Mouse (Mus musculus) MEL (cell line): Measurements from ENCODE around the gene Ylpm1. TPM values are rescaled to one million over a fixed set of nuclear protein-coding genes. Genes with fewer than 3 reads are reported as not detected.

Experiments
- DNase-seq: peaks from one replicate; pipeline ENCODE4 v3.0.0; 2011; ENCODE audit warnings: low read depth, low spot score
- H3K27ac ChIP-seq: 2 replicates; pipeline ENCODE4 v1.5.1; 2012; ENCODE audit warnings: low read depth, mild to moderate bottlenecking, control low read depth, low read length, moderate library complexity; ENCODE audit not compliant: control insufficient read depth
- H3K27me3 ChIP-seq, 2 experiments: fragments of 150-350 bp in 1 of 2; sonication (generic) in 1 of 2; 2 replicates each; pipeline ENCODE4 v1.6.1; 2012; ENCODE audit warnings: low read length in 2 of 2, mild to moderate bottlenecking in 2 of 2, improper control_type of control experiment in 1 of 2, moderate library complexity in 1 of 2; ENCODE audit not compliant: insufficient read depth in 2 of 2, control insufficient read depth in 1 of 2
- H3K36me3 ChIP-seq, 2 experiments: 2 replicates each; pipeline ENCODE4 v1.6.1; 2012 to 2014; ENCODE audit warnings: low read length in 2 of 2, improper control_type of control experiment in 1 of 2, inconsistent platforms in 1 of 2, mild to moderate bottlenecking in 1 of 2; ENCODE audit not compliant: insufficient read depth in 2 of 2, control insufficient read depth in 1 of 2
- H3K4me1 ChIP-seq, 2 experiments: fragments of 150-350 bp in 1 of 2; sonication (generic) in 1 of 2; 2 replicates each; pipeline ENCODE4 v1.6.1; 2012; ENCODE audit warnings: low read length in 2 of 2, improper control_type of control experiment in 1 of 2, mild to moderate bottlenecking in 1 of 2; ENCODE audit not compliant: insufficient read depth in 2 of 2, control insufficient read depth in 1 of 2
- H3K4me3 ChIP-seq, 2 experiments: fragments of 150-350 bp in 1 of 2; sonication (generic) in 1 of 2; 2 replicates each; pipeline ENCODE4 v1.5.1; 2012; ENCODE audit warnings: low read depth in 2 of 2, low read length in 2 of 2, mild to moderate bottlenecking in 2 of 2, moderate library complexity in 2 of 2, control low read depth in 1 of 2, improper control_type of control experiment in 1 of 2; ENCODE audit not compliant: control insufficient read depth in 1 of 2, insufficient read depth in 1 of 2
- H3K79me2 ChIP-seq: 2 replicates; pipeline ENCODE4 v1.6.1; 2012; ENCODE audit warnings: mild to moderate bottlenecking, low read length, moderate library complexity; ENCODE audit not compliant: control insufficient read depth, poor library complexity, insufficient read depth
- H3K9ac ChIP-seq: 2 replicates; pipeline ENCODE4 v1.6.1; 2012; ENCODE audit warnings: low read depth, mild to moderate bottlenecking, control low read depth, low read length, moderate library complexity; ENCODE audit not compliant: control insufficient read depth, poor library complexity, severe bottlenecking
- H3K9me3 ChIP-seq: fragments of 150-350 bp; sonication (generic); replicated peaks from 2 replicates; pipeline ENCODE4 v1.6.1; 2012; ENCODE audit warnings: mild to moderate bottlenecking, low read length, improper control_type of control experiment, moderate library complexity; ENCODE audit not compliant: insufficient read depth
- CHD1 ChIP-seq: IDR thresholded peaks from 2 replicates; pipeline ENCODE4 v1.6.1; 2012; ENCODE audit warnings: low read depth, mild to moderate bottlenecking, inconsistent platforms, low read length, improper control_type of control experiment
- CTCF ChIP-seq, 3 experiments: IDR thresholded peaks in 2 of 3; conservative IDR thresholded peaks in 1 of 3; 2 replicates each; pipeline ENCODE4 v1.5.1; 2011 to 2012; ENCODE audit warnings: low read length in 3 of 3, low read depth in 2 of 3, mild to moderate bottlenecking in 2 of 3, improper control_type of control experiment in 1 of 3, inconsistent platforms in 1 of 3, mixed read lengths in 1 of 3, moderate library complexity in 1 of 3; ENCODE audit not compliant: control insufficient read depth in 1 of 3, insufficient read depth in 1 of 3, poor library complexity in 1 of 3, severe bottlenecking in 1 of 3
- EP300 ChIP-seq, 2 experiments: IDR thresholded peaks; 2 replicates each; pipeline ENCODE4 v1.6.1; 2011; ENCODE audit warnings: improper control_type of control experiment in 2 of 2, low read length in 2 of 2, low read depth in 1 of 2, mild to moderate bottlenecking in 1 of 2
- GABPA ChIP-seq: IDR thresholded peaks from 2 replicates; pipeline ENCODE4 v1.6.1; 2012; ENCODE audit warnings: low read depth, mild to moderate bottlenecking, inconsistent platforms, low read length, improper control_type of control experiment, moderate library complexity
- JUND ChIP-seq: IDR thresholded peaks from 2 replicates; pipeline ENCODE4 v1.6.1; 2011; ENCODE audit warnings: low read depth, mild to moderate bottlenecking, improper control_type of control experiment, low read length
- KAT2A ChIP-seq: conservative IDR thresholded peaks from 2 replicates; pipeline ENCODE4 v1.6.1; 2012; ENCODE audit warnings: low read depth, low read length, improper control_type of control experiment, inconsistent platforms
- MAFK ChIP-seq: IDR thresholded peaks from 2 replicates; pipeline ENCODE4 v1.6.1; 2011; ENCODE audit warnings: low read depth, mild to moderate bottlenecking, low read length, improper control_type of control experiment, borderline replicate concordance
- MAZ ChIP-seq: IDR thresholded peaks from 2 replicates; pipeline ENCODE4 v1.6.1; 2012; ENCODE audit warnings: low read depth, mild to moderate bottlenecking, inconsistent platforms, low read length, improper control_type of control experiment
- MYB ChIP-seq: IDR thresholded peaks from 2 replicates; pipeline ENCODE4 v1.6.1; 2011; ENCODE audit warnings: mild to moderate bottlenecking, low read depth, low read length, improper control_type of control experiment
- NELFE ChIP-seq: IDR thresholded peaks from 2 replicates; pipeline ENCODE4 v1.6.1; 2011; ENCODE audit warnings: low read depth, low read length, improper control_type of control experiment
- NRF1 ChIP-seq: IDR thresholded peaks from 2 replicates; pipeline ENCODE4 v1.6.1; 2014; ENCODE audit warnings: low read depth, mild to moderate bottlenecking, inconsistent platforms, low read length, improper control_type of control experiment, moderate library complexity; ENCODE audit not compliant: poor library complexity, insufficient read depth, severe bottlenecking
- POLR2A ChIP-seq, 2 experiments: IDR thresholded peaks; 2 replicates each; pipeline ENCODE4 v1.6.1; 2011 to 2012; ENCODE audit warnings: low read length in 2 of 2, mild to moderate bottlenecking in 2 of 2, control low read depth in 1 of 2, improper control_type of control experiment in 1 of 2, low read depth in 1 of 2, moderate library complexity in 1 of 2; ENCODE audit not compliant: control insufficient read depth in 1 of 2, insufficient read depth in 1 of 2, poor library complexity in 1 of 2
- POLR2AphosphoS5 ChIP-seq: IDR thresholded peaks from 2 replicates; pipeline ENCODE4 v1.6.1; 2012; ENCODE audit warnings: low read depth, borderline replicate concordance, mild to moderate bottlenecking, inconsistent platforms, low read length, moderate library complexity, mixed read lengths
- RAD21 ChIP-seq: IDR thresholded peaks from 2 replicates; pipeline ENCODE4 v1.6.1; 2011; ENCODE audit warnings: mild to moderate bottlenecking, low read depth, low read length, improper control_type of control experiment
- SMC3 ChIP-seq: IDR thresholded peaks from 2 replicates; pipeline ENCODE4 v1.6.1; 2011; ENCODE audit warnings: low read depth, low read length, improper control_type of control experiment
- TBP ChIP-seq: IDR thresholded peaks from 2 replicates; pipeline ENCODE4 v1.8.0; 2011; ENCODE audit warnings: low read depth, low read length, improper control_type of control experiment
- UBTF ChIP-seq: IDR thresholded peaks from 2 replicates; pipeline ENCODE4 v1.6.1; 2012; ENCODE audit warnings: low read depth, mild to moderate bottlenecking, inconsistent platforms, low read length, improper control_type of control experiment, moderate library complexity, borderline replicate concordance; ENCODE audit not compliant: insufficient read depth
- ZC3H11A ChIP-seq: IDR thresholded peaks from 2 replicates; pipeline ENCODE4 v1.6.1; 2012; ENCODE audit warnings: low read depth, mild to moderate bottlenecking, inconsistent platforms, low read length, improper control_type of control experiment
- ZMIZ1 ChIP-seq: IDR thresholded peaks from 2 replicates; pipeline ENCODE4 v1.6.1; 2012; ENCODE audit warnings: low read depth, mild to moderate bottlenecking, inconsistent platforms, low read length, improper control_type of control experiment, moderate library complexity
- polyA plus RNA-seq, 2 experiments: library from polyadenylated mRNA; stranded (reverse) in 1 of 2; unstranded in 1 of 2; fragments of >175 nt in 1 of 2; fragments of >200 nt in 1 of 2; gene quantifications; 2 replicates each; pipeline versions ENCODE4 v1.2.1 to v1.2.4; 2012; ENCODE audit warnings: low replicate concordance in 2 of 2, low read depth in 1 of 2; ENCODE audit not compliant: insufficient read length in 2 of 2, insufficient read depth in 1 of 2, missing spikeins in 1 of 2
- total RNA-seq: library from RNA; depleted of rRNA; stranded (reverse); fragments of 300-350 nt; gene quantifications from 2 replicates; pipeline ENCODE4 v1.2.3, GENCODE M21; 2012

Ylpm1 gene
- total and polyA plus RNA-seq, 3 experiments = 16.9 to 41.8 (median 29.9) TPM

- Histone ChIP-seq H3K9ac (no peak overlapping the region), H3K79me2 (no peaks in the 10 kb centered on the region), H3K27ac (no peak overlapping the region), H3K27me3 (no peaks in the 10 kb centered on the region), H3K9me3 (no peaks in the 10 kb centered on the region), H3K36me3 (peaks cover 0 to 7% of the 10 kb centered on the region in 2 experiments; a peak in 2 of 4 replicates), H3K4me1 (peaks cover 0 to 15% of the 10 kb centered on the region in 2 experiments; a peak in 2 of 4 replicates), H3K4me3 (no peak overlapping the region)
- DNase-seq = peak; percentile 77
- TF ChIP-seq RAD21 = peak; percentile 61
- TF ChIP-seq ZMIZ1 = no peak
- TF ChIP-seq TBP = no peak
- TF ChIP-seq UBTF = no peak
- no peak for TF ChIP-seq POLR2AphosphoS5
- TF ChIP-seq MAFK = no peak
- no peak for TF ChIP-seq GABPA
- TF ChIP-seq NRF1 = no peak
- no peak for TF ChIP-seq MAZ
- TF ChIP-seq POLR2A (IDR thresholded peaks at IDR 0.05; ENCODE audit: control insufficient read depth in 1 of 2, insufficient read depth in 1 of 2, low read depth in 1 of 2, low read length in 2 of 2, poor library complexity in 1 of 2) = no peak
- no peak for TF ChIP-seq JUND
- TF ChIP-seq MYB = no peak
- no peak for TF ChIP-seq KAT2A
- peak; percentile 74 to 80 (median 79) for TF ChIP-seq CTCF (IDR thresholded peaks at IDR 0.05 in 2 of 3, conservative IDR thresholded peaks at IDR 0.05 in 1 of 3; ENCODE audit: control insufficient read depth in 1 of 3, insufficient read depth in 1 of 3, low read depth in 2 of 3, low read length in 3 of 3, poor library complexity in 1 of 3, severe bottlenecking in 1 of 3)
- peak; percentile 24; the same call in 1 of the 2 replicates for TF ChIP-seq ZC3H11A
- peak; percentile 53 for TF ChIP-seq SMC3
These were observed 96.1 kb downstream of the Ylpm1 start for GRCm38 (mm10) chr12:85092214-85092613.

- Histone ChIP-seq H3K79me2 (no peaks in the 10 kb centered on the region), H3K4me1 (peaks cover 2 to 18% of the 10 kb centered on the region in 2 experiments), H3K27me3 (no peaks in the 10 kb centered on the region), H3K27ac (no peak overlapping the region), H3K9ac (no peak overlapping the region), H3K4me3 (no peak overlapping the region), H3K36me3 (peaks cover 0 to 7% of the 10 kb centered on the region in 2 experiments; a peak in 2 of 4 replicates)
- TF ChIP-seq MAFK (no peak), EP300 (IDR thresholded peaks at IDR 0.05; ENCODE audit: low read depth in 1 of 2, low read length in 2 of 2) (no peak), NELFE (no peak), CHD1 (no peak)
- TF ChIP-seq, all 39 proteins: peak for 0
- no peaks in the 10 kb centered on the region for H3K9me3 ChIP-seq
- DNase-seq = peak; percentile 54
These were observed 97.9 kb downstream of the Ylpm1 start for GRCm38 (mm10) chr12:85094010-85094409.
